Mouse (Mus musculus): ENCODE results near the gene Wdr63. TPM values are rescaled to one million over a fixed set of nuclear protein-coding genes. Genes with fewer than 3 reads are reported as not detected.

The Wdr63 gene
- polyA plus RNA-seq (2011; ENCODE audit: insufficient read depth, insufficient read length, low replicate concordance, missing spikeins), result not detected in 2 replicates

DNA sequence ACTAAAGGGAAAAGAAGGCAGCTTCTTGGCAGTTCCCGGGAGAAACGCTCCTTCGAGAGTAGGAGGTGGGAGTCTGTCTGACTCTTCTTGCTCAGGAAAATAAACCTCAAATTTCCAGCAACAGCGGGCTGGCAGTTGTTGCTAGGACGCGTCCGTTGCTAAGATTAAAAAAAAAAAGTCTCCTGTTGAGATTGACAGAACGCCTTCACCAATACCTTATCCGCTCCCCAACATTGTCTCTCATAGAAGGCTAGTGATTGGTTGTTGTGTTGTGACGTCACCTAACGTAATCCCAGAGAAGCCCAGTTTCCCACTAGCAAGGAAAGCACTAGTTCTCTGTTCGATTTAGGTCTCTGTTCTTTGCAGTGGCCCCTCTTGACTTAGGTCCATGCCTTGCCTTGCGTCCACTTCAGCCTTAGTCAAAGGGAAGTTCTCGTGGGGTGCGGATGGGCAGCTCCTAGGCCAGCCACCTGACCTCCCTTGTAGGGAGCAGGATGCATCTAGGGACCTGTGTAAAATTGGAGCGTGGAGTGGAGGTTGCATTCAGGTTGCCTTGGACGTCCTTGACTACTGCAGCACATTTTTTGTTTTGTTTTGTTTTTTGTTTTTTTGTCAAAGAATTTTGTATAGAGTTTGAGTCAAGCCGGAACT is at the start of gene Wdr63:
TSS of gene Wdr63 (minus strand) at position 210 of the 651 bp plus-strand sequence.
- TF ChIP-seq POLR2A (IDR thresholded peaks at IDR 0.05; ENCODE audit: borderline replicate concordance, control insufficient read depth, low read depth, low read length) (no peak), CTCF (IDR thresholded peaks at IDR 0.05; ENCODE audit: control insufficient read depth, insufficient read depth, low read length) (no peak)
- no peak within 1 kb of the TSS for H3K27ac ChIP-seq (ENCODE audit: control insufficient read depth, insufficient read depth, low read depth, low read length, poor library complexity)
- 19% methylated on average over 18 of the region's 18 CpGs for WGBS
- no peaks in the 10 kb centered on the region for H3K4me1 ChIP-seq (ENCODE audit: control insufficient read depth, insufficient read depth, low read length)
- no peak within 1 kb of the TSS for H3K4me3 ChIP-seq (replicated peaks; ENCODE audit: control insufficient read depth, low read depth, low read length)

DNA sequence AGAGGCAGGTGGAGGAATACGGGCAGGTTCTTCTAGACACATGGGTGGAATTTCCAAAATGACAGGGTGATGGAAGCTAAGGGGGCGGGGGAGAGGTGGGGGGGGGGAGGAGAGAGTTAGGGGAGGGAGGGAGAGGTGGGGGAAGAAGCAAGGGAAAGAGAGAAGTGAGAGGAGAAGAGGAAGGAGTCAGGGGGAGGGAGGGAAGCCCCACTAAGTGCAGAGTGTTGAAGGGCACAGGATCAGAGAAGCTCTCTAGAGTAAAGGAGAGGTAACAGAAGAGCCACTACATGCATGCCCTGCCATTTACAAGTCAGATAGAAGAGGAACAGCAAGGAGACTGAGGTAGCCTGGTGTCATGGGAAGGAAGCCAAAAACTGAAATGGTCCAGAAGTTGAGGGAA is 48.9 kb upstream of the Wdr63 start:
- no peak overlapping the region for H3K27ac ChIP-seq (ENCODE audit: control insufficient read depth, insufficient read depth, low read depth, low read length, poor library complexity)
- TF ChIP-seq CTCF (IDR thresholded peaks at IDR 0.05; ENCODE audit: control insufficient read depth, insufficient read depth, low read length) (no peak), POLR2A (IDR thresholded peaks at IDR 0.05; ENCODE audit: borderline replicate concordance, control insufficient read depth, low read depth, low read length) (no peak)
- 67% methylated on average over 2 of the region's 2 CpGs for WGBS
- H3K4me3 ChIP-seq (replicated peaks; ENCODE audit: control insufficient read depth, low read depth, low read length), result no peak overlapping the region
- peaks cover 2% of the 10 kb centered on the region for H3K4me1 ChIP-seq (ENCODE audit: control insufficient read depth, insufficient read depth, low read length)

DNA sequence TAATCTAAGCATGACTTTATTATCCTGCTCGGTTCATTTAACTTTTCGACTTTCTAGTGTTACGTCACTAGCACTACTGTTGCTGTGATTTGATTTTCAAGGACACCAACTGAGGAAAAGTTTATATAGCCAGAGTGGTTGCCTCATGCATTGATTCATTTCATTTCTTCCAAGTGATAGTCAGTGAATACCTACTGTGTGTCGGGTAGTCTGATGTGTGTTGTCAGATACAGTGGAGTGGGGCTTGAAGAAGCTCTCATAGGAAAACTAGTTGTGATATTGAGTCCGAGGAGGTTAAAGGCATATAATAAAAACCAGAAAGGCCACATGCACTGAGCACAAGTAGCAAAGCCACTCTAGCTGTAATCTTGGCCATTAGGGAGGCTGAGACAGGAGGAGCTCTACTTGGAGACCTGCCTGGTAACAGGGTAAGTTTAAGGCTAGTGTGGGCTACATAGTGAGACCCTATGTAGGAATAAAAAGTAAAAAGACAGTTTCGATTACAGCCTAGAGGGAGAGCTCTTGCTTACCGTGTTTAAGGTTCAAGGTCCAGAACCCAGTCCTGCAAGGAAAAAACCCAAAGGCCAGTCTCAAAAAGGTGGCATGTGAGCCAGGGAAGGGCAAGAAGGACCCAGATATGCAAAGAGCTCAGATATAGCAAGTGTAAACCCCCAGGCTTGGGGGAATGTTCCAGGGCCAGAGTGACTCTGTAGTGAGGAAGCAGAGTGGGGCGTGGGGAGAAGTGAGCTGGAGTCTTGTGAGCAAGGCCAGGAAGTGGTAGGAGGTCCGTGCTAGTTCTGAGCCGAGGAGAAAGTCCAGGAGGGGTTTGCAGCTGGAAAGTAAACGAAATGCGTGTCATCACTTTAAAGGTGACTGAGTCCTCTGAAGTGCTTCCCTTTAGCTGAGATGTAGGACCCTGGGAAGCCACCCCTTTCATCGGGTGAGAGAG is 48.0 kb upstream of the Wdr63 start:
- Histone ChIP-seq H3K4me3 (replicated peaks; ENCODE audit: control insufficient read depth, low read depth, low read length) (no peak overlapping the region), H3K27ac (ENCODE audit: control insufficient read depth, insufficient read depth, low read depth, low read length, poor library complexity) (no peak overlapping the region), H3K4me1 (ENCODE audit: control insufficient read depth, insufficient read depth, low read length) (peaks cover 2% of the 10 kb centered on the region)
- no peak for TF ChIP-seq CTCF (IDR thresholded peaks at IDR 0.05; ENCODE audit: control insufficient read depth, insufficient read depth, low read length)
- no peak for TF ChIP-seq POLR2A (IDR thresholded peaks at IDR 0.05; ENCODE audit: borderline replicate concordance, control insufficient read depth, low read depth, low read length)
- 43% methylated on average over 13 of the region's 13 CpGs for WGBS

DNA sequence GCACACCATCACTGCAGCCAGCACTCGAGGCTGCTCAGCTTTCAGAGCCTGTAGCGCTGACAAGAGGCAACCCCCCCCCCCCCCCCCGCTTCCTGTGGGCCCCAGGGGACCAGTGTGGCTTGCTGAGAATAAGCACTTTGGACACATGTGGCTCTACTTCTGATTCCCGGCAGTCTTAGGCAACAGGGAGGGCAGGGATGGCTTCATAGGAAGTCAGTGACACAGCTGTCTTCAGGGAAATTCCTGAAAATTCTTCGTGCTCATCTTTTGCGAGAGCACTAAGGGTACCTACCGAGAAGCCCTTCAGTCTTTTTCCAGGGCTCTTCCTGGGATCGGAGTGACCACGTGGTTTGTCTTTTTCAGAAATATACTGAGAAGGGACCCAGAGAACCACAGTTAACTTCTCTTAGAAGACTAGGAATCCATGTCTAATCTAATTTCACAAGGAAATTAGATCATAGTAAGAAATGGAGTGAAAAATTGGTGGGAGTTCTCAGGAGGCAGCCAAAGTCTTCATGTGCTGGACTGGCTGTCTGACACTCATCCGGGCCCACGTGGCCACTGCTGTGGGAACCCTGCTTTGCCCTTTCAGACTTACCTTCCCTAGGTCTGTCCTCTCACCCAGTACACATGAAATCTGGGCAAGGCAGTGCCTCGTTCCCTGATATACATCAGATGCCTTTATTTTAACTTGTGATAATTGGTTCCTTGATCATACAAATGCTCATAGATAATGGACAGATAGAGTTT is 46.1 kb upstream of the Wdr63 start:
- Histone ChIP-seq H3K4me3 (replicated peaks; ENCODE audit: control insufficient read depth, low read depth, low read length) (no peak overlapping the region), H3K27ac (ENCODE audit: control insufficient read depth, insufficient read depth, low read depth, low read length, poor library complexity) (no peak overlapping the region)

DNA sequence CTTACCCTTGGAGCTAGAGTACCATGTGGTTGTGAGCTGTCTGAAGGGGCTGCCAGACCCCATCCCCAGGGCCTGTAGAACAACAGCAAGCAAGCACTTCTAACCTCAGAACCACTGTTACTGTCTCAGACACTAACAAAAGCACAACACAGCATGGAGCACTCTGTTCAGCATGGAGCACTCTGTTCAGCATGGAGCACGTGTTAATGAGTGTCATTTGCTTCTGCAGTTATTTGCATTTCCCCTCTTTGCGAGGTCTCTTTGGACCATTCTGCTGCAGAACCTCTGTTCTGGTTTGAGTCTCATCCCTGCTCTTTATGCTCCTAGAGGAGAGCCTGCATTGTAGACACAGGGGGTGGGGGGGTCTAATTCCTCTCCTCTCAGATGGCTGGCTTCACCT is 45.0 kb upstream of the Wdr63 start:
- TF ChIP-seq POLR2A (IDR thresholded peaks at IDR 0.05; ENCODE audit: borderline replicate concordance, control insufficient read depth, low read depth, low read length), result no peak
- no peak for TF ChIP-seq CTCF (IDR thresholded peaks at IDR 0.05; ENCODE audit: control insufficient read depth, insufficient read depth, low read length)
- Histone ChIP-seq H3K4me1 (ENCODE audit: control insufficient read depth, insufficient read depth, low read length) (peaks cover 2% of the 10 kb centered on the region), H3K27ac (ENCODE audit: control insufficient read depth, insufficient read depth, low read depth, low read length, poor library complexity) (no peak overlapping the region), H3K4me3 (replicated peaks; ENCODE audit: control insufficient read depth, low read depth, low read length) (no peak overlapping the region)
- WGBS, result 66% methylated on average over 2 of the region's 2 CpGs

More for the DNA sequence above, 46.1 kb upstream of the Wdr63 start:
- H3K4me1 ChIP-seq (ENCODE audit: control insufficient read depth, insufficient read depth, low read length), result peaks cover 2% of the 10 kb centered on the region
- WGBS, result 17% methylated on average over 12 of the region's 12 CpGs
- TF ChIP-seq CTCF (IDR thresholded peaks at IDR 0.05; ENCODE audit: control insufficient read depth, insufficient read depth, low read length) (no peak), POLR2A (IDR thresholded peaks at IDR 0.05; ENCODE audit: borderline replicate concordance, control insufficient read depth, low read depth, low read length) (no peak)

DNA sequence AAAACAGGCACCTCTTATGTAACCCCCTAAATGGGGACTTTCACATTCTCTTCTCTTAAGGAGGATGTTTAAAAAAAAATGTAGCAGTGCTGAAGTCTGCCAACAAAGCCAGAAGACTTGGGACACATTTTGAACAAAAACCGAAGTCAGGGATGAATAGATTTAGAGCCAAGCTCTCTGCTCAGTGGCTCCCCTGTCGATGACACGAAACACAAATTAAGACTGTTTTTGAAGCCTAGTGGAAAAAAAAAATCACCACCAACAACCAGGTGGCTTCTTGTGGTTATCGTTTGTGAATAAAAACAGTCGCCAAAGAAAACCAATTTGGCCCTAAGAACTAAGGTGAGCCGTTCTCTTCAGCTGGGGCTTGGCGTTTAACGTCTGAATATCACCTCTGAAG is 44.4 kb upstream of the Wdr63 start:
- 29% methylated on average over 8 of the region's 8 CpGs for WGBS
- Histone ChIP-seq H3K27ac (ENCODE audit: control insufficient read depth, insufficient read depth, low read depth, low read length, poor library complexity) (no peak overlapping the region; the same call in 1 of the 2 replicates), H3K4me1 (ENCODE audit: control insufficient read depth, insufficient read depth, low read length) (peaks cover 2% of the 10 kb centered on the region), H3K4me3 (replicated peaks; ENCODE audit: control insufficient read depth, low read depth, low read length) (no peak overlapping the region)
- TF ChIP-seq CTCF (IDR thresholded peaks at IDR 0.05; ENCODE audit: control insufficient read depth, insufficient read depth, low read length) (no peak), POLR2A (IDR thresholded peaks at IDR 0.05; ENCODE audit: borderline replicate concordance, control insufficient read depth, low read depth, low read length) (no peak)

DNA sequence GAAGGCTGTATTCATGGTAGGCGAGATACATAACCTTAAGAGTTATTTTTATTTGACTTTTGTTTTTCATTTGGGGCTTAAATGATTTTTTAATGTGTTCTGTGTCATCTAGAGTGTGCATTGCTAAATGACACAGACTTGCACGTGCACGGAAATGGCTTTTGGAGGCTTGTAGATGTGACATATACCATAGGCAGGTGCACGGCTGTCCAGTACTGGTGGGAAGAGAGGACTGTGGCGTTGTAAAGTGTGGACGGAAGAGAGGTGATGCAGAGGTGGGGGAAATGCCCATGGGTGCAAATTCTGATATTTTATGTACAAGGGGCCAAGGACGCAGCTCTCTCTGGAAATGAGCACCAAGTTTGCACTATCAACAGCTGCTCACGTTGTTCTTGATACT is 43.8 kb upstream of the Wdr63 start:
- TF ChIP-seq CTCF (IDR thresholded peaks at IDR 0.05; ENCODE audit: control insufficient read depth, insufficient read depth, low read length) (no peak), POLR2A (IDR thresholded peaks at IDR 0.05; ENCODE audit: borderline replicate concordance, control insufficient read depth, low read depth, low read length) (no peak)
- Histone ChIP-seq H3K27ac (ENCODE audit: control insufficient read depth, insufficient read depth, low read depth, low read length, poor library complexity) (no peak overlapping the region; the same call in 1 of the 2 replicates), H3K4me1 (ENCODE audit: control insufficient read depth, insufficient read depth, low read length) (no peaks in the 10 kb centered on the region; the same call in none of the 2 replicates), H3K4me3 (replicated peaks; ENCODE audit: control insufficient read depth, low read depth, low read length) (no peak overlapping the region)
- 71% methylated on average over 8 of the region's 8 CpGs for WGBS
